Mouse (Mus musculus) heart, embryonic 14.5 days (tissue): ENCODE measurements around the gene Fam102b. TPM values are rescaled to one million over a fixed set of nuclear protein-coding genes. Genes with fewer than 3 reads are reported as not detected.

Source experiments
- ATAC-seq: fragments of 200-750 bp; cut with Nextera tagmentation; 2 replicates; pipeline ENCODE4 v1.8.0; 2017; ENCODE audit warnings: low read depth, moderate TSS enrichment; ENCODE audit not compliant: insufficient number of reproducible peaks, insufficient read depth, low FRiP score
- H3K27ac ChIP-seq, 2 experiments: fragments of 200-500 bp in 1 of 2; fragments of 300-500 bp in 1 of 2; sonication (generic) in 1 of 2; replicated peaks in 1 of 2; 2 replicates each; pipeline ENCODE4 v1.5.1; 2012 to 2014; ENCODE audit warnings: low read depth in 2 of 2, low read length in 2 of 2, control low read depth in 1 of 2, mild to moderate bottlenecking in 1 of 2, mixed read lengths in 1 of 2; ENCODE audit not compliant: control insufficient read depth in 1 of 2, insufficient read depth in 1 of 2
- H3K27me3 ChIP-seq: fragments of 300-500 bp; sonication (generic); 2 replicates; pipeline ENCODE4 v1.6.1; 2014; ENCODE audit warnings: mild to moderate bottlenecking, low read length, control low read depth; ENCODE audit not compliant: control insufficient read depth, insufficient read depth
- H3K36me3 ChIP-seq: fragments of 300-500 bp; sonication (generic); 2 replicates; pipeline ENCODE4 v1.6.1; 2014; ENCODE audit warnings: mild to moderate bottlenecking, control low read depth, low read length, mixed read lengths; ENCODE audit not compliant: control insufficient read depth, insufficient read depth
- H3K4me1 ChIP-seq, 2 experiments: fragments of 200-500 bp in 1 of 2; fragments of 300-500 bp in 1 of 2; sonication (generic) in 1 of 2; 2 replicates each; pipeline ENCODE4 v1.6.1; 2012 to 2014; ENCODE audit warnings: low read length in 2 of 2, control low read depth in 1 of 2, mixed read lengths in 1 of 2; ENCODE audit not compliant: control insufficient read depth in 2 of 2, insufficient read depth in 2 of 2
- H3K4me2 ChIP-seq: fragments of 300-500 bp; sonication (generic); 2 replicates; pipeline ENCODE4 v1.6.1; 2014; ENCODE audit warnings: mild to moderate bottlenecking, low read length
- H3K4me3 ChIP-seq, 2 experiments: fragments of 200-500 bp in 1 of 2; fragments of 300-500 bp in 1 of 2; sonication (generic) in 1 of 2; 2 replicates each; pipeline ENCODE4 v1.5.1; 2012 to 2014; ENCODE audit warnings: low read length in 2 of 2, mild to moderate bottlenecking in 2 of 2, control low read depth in 1 of 2, low read depth in 1 of 2, moderate library complexity in 1 of 2; ENCODE audit not compliant: control insufficient read depth in 1 of 2, insufficient read depth in 1 of 2
- H3K9ac ChIP-seq: fragments of 300-500 bp; sonication (generic); 2 replicates; pipeline ENCODE4 v1.6.1; 2014; ENCODE audit warnings: mild to moderate bottlenecking, low read length
- H3K9me3 ChIP-seq: fragments of 300-500 bp; sonication (generic); 2 replicates; pipeline ENCODE4 v1.6.1; 2016; ENCODE audit warnings: low read length, control low read depth; ENCODE audit not compliant: control insufficient read depth
- WGBS: fragments of 180-500 bp; shearing (Covaris S2); extraction: QIAGEN DNeasy Blood & Tissue Kit; methylation state at CpG from one replicate; pipeline ENCODE4 v1.1.7; 2014; 5-methylcytosine and 5-hydroxymethylcytosine counted together
- polyA plus RNA-seq: library from polyadenylated mRNA; unstranded; fragments of >200 nt; fragmentation: Nextera tagmentation; extraction: Ambion mirVana; gene quantifications from 2 replicates; pipeline ENCODE4 v1.2.1, GENCODE M21; 2014

The Fam102b gene
- polyA plus RNA-seq, 1 experiment from 2014 or later = 9.4 TPM

DNA sequence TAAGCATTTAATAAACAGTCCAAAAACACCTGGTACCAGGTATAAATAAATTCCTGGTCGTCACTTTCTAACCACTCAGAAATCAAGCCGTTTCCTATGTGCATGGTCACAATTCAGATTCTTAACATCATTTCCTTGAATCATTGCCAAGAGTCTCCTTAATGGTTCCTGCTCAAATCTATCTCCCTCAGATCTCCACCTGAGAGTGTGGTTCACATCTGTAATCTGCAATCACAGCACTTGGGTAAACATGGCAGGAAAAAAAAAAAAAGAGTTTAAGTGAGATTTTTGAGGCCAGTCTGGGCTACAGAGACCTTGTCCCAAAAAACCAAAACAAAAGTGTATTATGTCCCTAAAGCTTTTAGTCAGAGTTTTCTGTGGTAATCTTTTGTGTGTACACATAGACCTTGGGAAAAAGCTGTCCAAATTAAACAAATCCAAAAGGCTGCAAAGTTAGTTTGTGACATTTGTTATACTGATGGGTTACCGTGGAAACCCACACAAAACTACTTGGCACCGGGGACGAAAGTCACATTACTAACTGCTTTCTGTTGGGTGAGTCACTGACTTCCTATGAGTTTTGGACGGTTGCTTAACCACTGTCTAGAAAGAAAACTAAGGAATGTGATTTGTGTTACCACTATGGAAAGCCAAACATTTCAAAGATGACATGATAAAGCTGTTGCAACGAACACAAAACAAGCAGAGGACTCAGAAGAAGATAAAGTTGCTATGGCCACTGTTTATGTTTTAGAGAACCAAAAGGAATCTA is 16.7 kb downstream of the Fam102b start:
- H3K4me3 ChIP-seq = no peak overlapping the region
- 0 out of 4 replicates have a peak overlapping the region, but pooled peaks of 1 of the 2 experiments have one; percentile 6 for H3K27ac ChIP-seq
- no peaks in the 10 kb centered on the region for H3K9me3 ChIP-seq
- H3K9ac ChIP-seq = no peak overlapping the region
- H3K4me1 ChIP-seq = peaks cover 3 to 4% of the 10 kb centered on the region in 2 experiments; a peak in 3 of 4 replicates
- no peak for ATAC-seq
- H3K36me3 ChIP-seq = no peaks in the 10 kb centered on the region
- 43% methylated on average over 7 of the region's 7 CpGs for WGBS
- H3K27me3 ChIP-seq = no peaks in the 10 kb centered on the region
- H3K4me2 ChIP-seq = no peak overlapping the region

DNA sequence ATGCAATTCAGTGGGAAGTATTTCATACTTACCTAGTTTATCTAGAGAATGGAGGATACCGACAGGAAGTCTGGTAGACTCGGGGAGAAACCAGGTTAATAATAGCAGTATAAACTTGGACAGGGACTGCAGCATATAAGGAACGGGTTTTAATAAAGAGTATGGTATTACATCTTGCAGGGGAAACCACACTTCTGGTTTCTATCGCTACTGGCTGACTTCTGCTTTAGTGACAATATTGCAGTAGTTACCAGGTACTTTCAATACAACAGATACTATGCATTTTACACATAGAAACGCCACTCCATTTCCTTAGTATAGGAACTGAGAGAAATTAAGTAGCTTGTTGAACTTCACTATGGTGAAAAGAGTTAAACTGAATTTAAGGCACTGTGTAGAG is 19.2 kb downstream of the Fam102b start:
- Histone ChIP-seq H3K4me3 (no peak overlapping the region), H3K9me3 (no peaks in the 10 kb centered on the region), H3K4me2 (no peak overlapping the region), H3K4me1 (peaks cover 6 to 8% of the 10 kb centered on the region in 2 experiments), H3K9ac (no peak overlapping the region), H3K27me3 (no peaks in the 10 kb centered on the region), H3K27ac (no peak overlapping the region), H3K36me3 (no peaks in the 10 kb centered on the region; the same call in 1 of the 2 replicates)
- ATAC-seq = no peak
- 78% methylated on average over 5 of the region's 5 CpGs for WGBS

DNA sequence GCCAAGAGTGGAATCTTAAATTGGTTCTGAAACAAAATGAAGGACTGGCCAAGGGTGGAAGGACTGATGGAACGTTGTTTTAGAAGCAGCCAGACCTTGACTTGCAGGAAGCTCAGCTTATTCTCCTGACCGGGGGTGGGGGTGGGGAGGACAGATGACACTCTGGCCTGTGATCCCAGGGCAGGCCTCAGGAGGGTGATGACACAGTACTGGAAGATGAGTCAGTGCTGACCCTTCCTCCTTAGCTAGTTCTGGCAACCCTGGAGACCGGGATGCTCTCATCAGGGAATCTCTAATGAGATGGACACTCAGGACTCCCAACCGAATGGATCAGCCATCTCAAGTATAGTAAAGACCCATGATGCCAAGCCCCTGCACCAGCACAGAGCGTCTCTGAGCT is 21.6 kb downstream of the Fam102b start:
- H3K27ac ChIP-seq = no peak overlapping the region
- H3K4me3 ChIP-seq = no peak overlapping the region
- no peak overlapping the region for H3K9ac ChIP-seq
- no peaks in the 10 kb centered on the region for H3K27me3 ChIP-seq
- peaks cover 3 to 4% of the 10 kb centered on the region in 2 experiments; a peak in 3 of 4 replicates for H3K4me1 ChIP-seq
- WGBS = 69% methylated on average over 5 of the region's 5 CpGs
- no peak overlapping the region for H3K4me2 ChIP-seq
- peaks cover 18% of the 10 kb centered on the region; the same call in 1 of the 2 replicates for H3K36me3 ChIP-seq
- no peak; the same call in 1 of the 2 replicates for ATAC-seq
- H3K9me3 ChIP-seq = no peaks in the 10 kb centered on the region

- Histone ChIP-seq H3K4me1 (peaks cover 2 to 8% of the 10 kb centered on the region in 2 experiments; a peak in 3 of 4 replicates), H3K27me3 (no peaks in the 10 kb centered on the region), H3K4me3 (no peak overlapping the region), H3K9ac (no peak overlapping the region), H3K36me3 (peaks cover 24% of the 10 kb centered on the region; the same call in 1 of the 2 replicates), H3K4me2 (no peak overlapping the region), H3K27ac (no peak overlapping the region), H3K9me3 (no peaks in the 10 kb centered on the region)
- ATAC-seq = no peak
- 85% methylated on average over 1 of the region's 1 CpGs for WGBS
Observed at GRCm38 (mm10) chr3:108999173-108999572, 28.2 kb downstream of the Fam102b start.

DNA sequence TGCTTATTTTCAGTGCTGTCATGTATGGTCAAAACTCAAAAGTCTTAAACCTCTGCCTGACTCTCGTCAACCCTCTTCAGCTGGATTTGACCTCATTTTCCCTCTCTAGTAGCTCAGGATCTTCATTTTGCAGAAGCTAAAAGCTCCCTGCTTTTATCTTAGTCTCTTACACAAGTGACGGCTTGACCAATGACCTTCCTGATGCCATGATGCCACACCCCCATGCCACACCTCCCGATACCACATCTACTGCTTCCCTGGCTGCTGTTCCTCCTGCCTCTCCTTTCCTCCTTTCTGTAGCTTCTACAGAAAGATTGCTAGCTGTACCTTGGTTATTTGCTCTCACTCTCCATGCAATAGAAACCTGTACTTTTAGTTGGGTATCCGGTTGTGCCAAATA is 29.6 kb downstream of the Fam102b start:
- no peak overlapping the region for H3K27ac ChIP-seq
- no peak for ATAC-seq
- H3K4me3 ChIP-seq = no peak overlapping the region
- H3K9ac ChIP-seq = no peak overlapping the region
- no peaks in the 10 kb centered on the region for H3K9me3 ChIP-seq
- H3K4me2 ChIP-seq = peak overlapping the region; percentile 21; the same call in 1 of the 2 replicates
- peaks cover 20% of the 10 kb centered on the region; the same call in 1 of the 2 replicates for H3K36me3 ChIP-seq
- H3K27me3 ChIP-seq = no peaks in the 10 kb centered on the region
- 48% methylated on average over 4 of the region's 4 CpGs for WGBS
- 0 out of 4 replicates have a peak, but pooled peaks cover 2 to 8% of the 10 kb centered on the region in 2 experiments for H3K4me1 ChIP-seq

- ATAC-seq = no peak
- H3K27me3 ChIP-seq = no peaks in the 10 kb centered on the region
- H3K27ac ChIP-seq = no peak overlapping the region
- no peaks in the 10 kb centered on the region for H3K9me3 ChIP-seq
- peak overlapping the region; percentile 21; the same call in 1 of the 2 replicates for H3K4me2 ChIP-seq
- H3K4me1 ChIP-seq = 0 out of 4 replicates have a peak, but pooled peaks cover 2 to 8% of the 10 kb centered on the region in 2 experiments
- peaks cover 20% of the 10 kb centered on the region for H3K36me3 ChIP-seq
- WGBS = 37% methylated on average over 11 of the region's 11 CpGs
- no peak overlapping the region for H3K4me3 ChIP-seq
- no peak overlapping the region for H3K9ac ChIP-seq
Observed at GRCm38 (mm10) chr3:108997284-108997683, 30.1 kb downstream of the Fam102b start.

DNA sequence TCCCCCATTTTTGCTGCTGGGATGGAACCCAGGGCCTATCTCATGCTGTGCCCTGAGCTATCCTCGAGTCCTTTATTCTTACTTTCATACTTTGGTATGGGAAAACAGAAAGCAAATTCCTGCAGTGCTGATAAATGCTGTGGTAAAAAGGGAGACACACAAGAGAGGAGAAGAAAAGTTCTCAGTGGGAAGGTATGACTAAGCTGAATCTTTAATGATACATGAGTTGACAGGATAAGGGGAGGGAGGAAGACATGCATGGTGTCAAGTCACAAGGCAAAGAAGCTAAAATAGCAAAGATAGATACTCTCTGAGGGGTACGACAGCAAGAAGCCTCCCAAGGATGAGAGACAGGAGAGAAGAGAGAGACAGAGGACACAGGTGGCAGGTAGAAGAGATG is 32.0 kb downstream of the Fam102b start:
- Histone ChIP-seq H3K4me1 (0 out of 4 replicates have a peak, but pooled peaks cover 2 to 8% of the 10 kb centered on the region in 2 experiments), H3K27ac (no peak overlapping the region), H3K9me3 (no peaks in the 10 kb centered on the region), H3K9ac (no peak overlapping the region), H3K4me3 (no peak overlapping the region), H3K36me3 (peaks cover 24% of the 10 kb centered on the region), H3K4me2 (no peak overlapping the region), H3K27me3 (no peaks in the 10 kb centered on the region)
- 64% methylated on average over 2 of the region's 2 CpGs for WGBS
- ATAC-seq = no peak
